Mouse (Mus musculus) embryo, embryonic 11.5 days (tissue): Measurements from ENCODE around the gene Olfr128.
"Not testable (repeated sequence)": the region's sequence is repeated elsewhere in the genome, so short reads cannot be mapped to it uniquely, and the experiment has no call there.

Experiments used
- DNase-seq: peaks from one replicate; pipeline ENCODE4 v3.0.0-alpha.2; 2012; ENCODE audit warnings: low read depth, low spot score

Olfr128 gene

DNA sequence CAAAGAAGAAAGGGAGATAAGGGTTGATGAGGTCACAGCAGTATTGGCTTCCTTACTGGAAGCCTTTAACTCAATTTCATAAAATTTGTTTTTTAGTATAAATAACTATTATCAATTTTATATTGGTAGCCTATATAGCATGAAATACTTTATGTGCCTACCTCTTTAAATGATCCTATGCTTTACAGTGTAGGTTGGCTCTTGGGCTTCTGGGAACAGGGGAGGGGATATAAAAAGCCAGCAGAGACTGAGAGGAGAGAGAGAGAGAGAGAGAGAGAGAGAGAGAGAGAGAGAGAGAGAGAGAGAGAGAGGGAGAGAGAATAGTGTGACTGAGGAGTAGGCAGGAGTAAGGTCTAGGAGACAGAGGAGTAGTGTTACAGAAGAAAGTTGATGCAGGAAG lies at the start of gene Olfr128:
TSS of gene Olfr128 (plus strand) at position 301 of the 400 bp plus-strand sequence.
- DNase-seq: no peak

DNA sequence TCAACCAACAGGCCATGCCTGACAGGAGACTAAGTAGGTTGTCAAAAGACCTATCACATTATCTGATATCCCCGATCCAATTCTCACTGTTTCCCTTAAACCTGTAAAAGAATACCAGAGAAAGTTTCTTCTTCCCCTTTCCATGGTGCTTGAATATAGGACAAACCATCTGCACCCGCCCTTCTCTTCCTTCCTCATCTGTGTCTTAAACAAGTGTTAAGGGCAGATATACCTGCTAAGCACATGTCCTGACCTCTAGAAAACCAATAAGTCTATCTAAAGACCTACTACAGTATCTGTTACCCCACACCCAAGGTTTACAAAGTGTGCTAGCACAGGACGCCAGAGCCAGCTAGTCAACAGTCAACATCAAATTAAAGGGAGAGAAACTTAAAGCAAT lies 46.5 kb upstream of the Olfr128 start:
- no peak for DNase-seq

DNA sequence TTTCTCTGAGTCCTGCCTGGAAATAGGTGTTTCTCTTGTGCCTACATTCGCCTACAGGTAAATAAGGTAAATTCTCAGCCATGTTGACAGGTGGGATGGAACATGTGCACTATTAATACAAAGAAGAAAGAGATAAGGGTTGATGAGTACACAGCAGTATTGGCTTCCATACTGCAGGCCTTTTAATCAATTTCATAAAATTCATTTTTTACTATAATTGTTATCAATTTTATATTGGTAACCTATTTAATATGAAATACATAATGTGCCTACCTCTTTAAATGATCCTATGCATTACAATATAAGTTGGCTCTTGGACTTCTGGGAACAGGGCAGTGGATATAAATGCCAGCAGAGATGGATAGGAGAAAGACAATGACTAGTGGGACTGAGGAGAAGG lies 20.2 kb upstream of the Olfr128 start, which contains the start of gene Olfr127:
TSS of gene Olfr127 (plus strand) at position 301 of the 400 bp plus-strand sequence.
- DNase-seq: no peak

- not testable (repeated sequence) for DNase-seq
These were observed 13.5 kb upstream of the Olfr128 start for GRCm38 (mm10) chr17:37906821-37907220.

DNA sequence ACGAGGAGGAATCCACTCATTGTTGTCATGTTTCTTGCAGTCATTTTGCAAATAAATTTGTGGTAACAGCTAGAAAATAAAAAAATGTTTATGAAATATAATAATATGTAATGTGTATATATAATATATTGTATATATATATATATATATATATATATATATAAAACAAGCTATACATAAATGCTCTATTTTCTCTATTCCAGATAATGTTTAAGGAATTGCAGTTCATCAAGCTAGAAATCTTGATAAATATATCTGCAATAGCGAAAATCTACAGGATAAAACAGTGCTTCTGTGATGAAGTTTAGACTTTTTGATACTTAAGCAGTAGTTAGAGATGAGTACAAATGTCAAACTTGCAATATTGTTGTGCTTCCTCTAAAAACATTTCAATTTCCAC lies 32.6 kb downstream of the Olfr128 start, which contains the start of gene Olfr761:
TSS of gene Olfr761 (minus strand) at position 101 of the 400 bp plus-strand sequence.
- no peak for DNase-seq

DNA sequence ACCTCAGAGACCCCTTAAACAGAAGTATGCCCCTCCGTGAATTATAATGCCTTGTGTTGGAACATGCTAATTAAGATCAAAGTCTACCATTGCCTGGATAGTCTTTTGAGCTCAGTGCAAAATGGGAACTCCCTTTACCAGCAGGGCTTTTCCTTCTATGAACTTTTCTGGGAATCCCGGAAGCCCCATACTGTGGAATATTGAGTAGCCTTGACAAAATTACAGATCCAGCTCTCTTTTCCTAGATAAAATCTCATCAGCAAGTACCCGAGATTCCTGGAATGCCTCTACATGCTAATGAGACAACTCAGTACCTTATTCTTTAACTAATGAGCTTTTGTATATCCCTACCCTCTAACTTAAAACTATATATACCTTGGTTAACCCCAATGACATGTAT lies 53.2 kb downstream of the Olfr128 start:
- DNase-seq: no peak
